Mouse (Mus musculus) mesoderm, embryonic 11.5 days (tissue): ENCODE data around the gene Habp4.

Experiments used
- DNase-seq: peaks from one replicate; pipeline ENCODE4 v3.0.0-alpha.2; 2012; ENCODE audit warnings: low read depth, low spot score

The Habp4 gene

GRCm38 (mm10) chr13:64178000-64178399, 16.4 kb downstream of the Habp4 start:
- no peak for DNase-seq

GRCm38 (mm10) chr13:64178746-64179652, 17.4 kb downstream of the Habp4 start:
- DNase-seq = no peak

GRCm38 (mm10) chr13:64180300-64180699, 18.7 kb downstream of the Habp4 start:
- no peak for DNase-seq

DNA sequence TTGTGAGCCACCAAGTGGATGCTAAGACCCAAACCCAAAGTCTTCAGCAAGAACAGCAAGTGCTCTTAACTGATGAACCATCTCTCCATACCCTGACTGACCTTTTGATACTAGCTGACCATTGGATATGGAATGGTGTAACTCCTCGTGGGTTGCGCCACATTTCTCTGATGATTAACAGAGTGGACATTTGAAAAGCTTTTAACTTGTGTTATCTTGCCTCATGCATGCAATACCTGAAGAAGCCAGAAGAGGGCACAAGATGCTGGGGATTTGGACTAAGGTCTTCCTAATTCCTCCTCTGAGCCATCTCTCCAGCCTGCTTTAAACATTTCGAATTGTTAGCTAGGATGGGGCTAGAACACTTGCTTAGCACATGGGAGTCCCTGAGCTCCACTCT, 19.3 kb downstream of the Habp4 start:
- DNase-seq = peak; percentile 50

DNA sequence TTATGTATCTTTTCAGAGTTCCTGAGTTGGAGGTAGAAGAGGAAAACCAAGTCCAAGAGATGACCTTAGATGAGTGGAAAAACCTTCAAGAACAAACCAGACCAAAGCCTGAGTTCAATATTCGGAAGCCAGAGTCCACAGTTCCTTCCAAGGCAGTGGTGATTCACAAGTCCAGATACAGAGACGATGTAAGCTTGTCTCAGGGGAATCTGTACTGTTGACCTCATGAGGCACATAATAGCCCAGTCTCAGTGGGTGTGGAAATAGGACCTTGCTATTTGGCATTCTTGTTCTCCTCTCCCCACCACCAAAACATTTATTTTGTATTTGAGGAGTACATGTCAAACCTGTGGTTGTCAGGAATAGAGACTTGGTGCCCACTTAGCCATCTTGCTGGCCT, 20.5 kb downstream of the Habp4 start:
- DNase-seq = no peak

DNA sequence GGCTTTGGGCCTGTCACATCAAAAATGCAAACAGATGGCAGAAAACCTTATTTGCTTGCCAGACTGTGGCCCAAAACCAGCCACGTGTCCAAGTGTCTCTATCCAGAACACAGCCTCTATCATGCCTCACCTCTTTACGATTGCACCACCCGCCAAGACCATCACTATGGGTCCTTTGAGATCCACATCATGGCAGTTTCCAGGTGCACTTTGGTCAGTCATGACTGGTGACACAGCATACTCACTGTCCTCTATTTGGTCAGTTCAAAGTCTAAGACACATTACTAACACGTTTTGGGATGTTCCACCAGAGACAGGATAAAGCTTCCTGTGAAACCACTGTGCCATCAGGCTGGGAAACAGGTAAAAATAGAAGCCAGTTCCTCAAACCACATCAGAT, 22.0 kb downstream of the Habp4 start:
- no peak for DNase-seq

DNA sequence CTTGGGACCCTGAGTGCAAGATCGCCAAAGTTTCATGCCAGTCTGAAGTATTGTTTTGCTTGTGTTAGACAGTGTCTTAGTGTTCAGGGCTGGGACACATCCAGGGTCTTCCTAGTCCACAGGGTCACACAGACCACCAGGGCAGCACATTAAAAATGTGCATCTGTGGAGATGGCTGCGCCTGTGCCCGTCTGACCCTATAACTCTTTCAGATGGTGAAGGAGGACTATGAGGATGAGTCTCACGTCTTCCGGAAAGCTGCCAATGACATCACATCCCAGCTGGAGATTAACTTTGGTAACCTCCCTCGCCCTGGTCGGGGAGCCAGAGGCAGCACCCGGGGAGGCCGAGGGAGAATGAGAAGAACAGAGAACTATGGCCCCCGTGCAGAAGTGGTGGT, 22.7 kb downstream of the Habp4 start:
- DNase-seq = no peak

GRCm38 (mm10) chr13:64185176-64185575, 23.6 kb downstream of the Habp4 start:
- no peak for DNase-seq

DNA sequence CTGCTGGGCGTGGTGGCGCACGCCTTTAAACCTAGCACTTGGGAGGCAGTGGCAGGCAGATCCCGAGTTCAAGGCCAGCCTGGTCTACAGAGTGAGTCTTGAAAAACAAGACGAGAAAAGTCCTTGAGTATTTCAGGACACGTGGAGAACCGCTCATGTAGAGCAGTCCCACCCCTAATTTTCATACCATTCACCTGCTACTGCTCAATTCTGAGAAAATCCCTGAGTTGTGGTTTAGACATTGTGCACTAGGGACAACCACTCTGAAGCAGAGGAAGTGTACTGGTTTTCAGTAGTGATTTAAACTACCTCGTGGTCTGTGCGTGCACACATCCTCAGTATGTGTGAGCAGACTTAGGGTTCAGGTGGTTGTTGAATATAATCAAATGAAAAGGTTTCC, 24.0 kb downstream of the Habp4 start:
- no peak for DNase-seq

GRCm38 (mm10) chr13:64186516-64186915, 24.9 kb downstream of the Habp4 start:
- DNase-seq = no peak

DNA sequence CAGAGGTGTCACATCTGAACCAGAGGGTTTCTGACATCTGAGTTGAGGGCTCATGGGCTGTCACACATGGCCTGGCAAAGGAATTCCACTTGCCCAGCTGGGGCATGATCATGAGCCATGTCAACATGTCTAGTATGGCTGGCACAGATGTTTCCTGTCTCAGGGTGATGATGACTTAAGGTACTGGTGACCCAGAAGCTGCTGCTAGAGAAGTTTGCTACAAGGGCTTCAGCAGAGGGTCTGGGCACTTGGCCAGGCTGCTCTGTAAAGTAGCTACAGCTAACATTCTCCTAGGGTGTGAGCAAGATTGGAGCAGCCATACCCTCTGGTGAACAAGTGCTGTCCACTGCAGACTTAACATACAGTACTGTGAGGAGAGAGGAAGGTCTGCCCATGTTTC, 25.4 kb downstream of the Habp4 start:
- DNase-seq = no peak

DNA sequence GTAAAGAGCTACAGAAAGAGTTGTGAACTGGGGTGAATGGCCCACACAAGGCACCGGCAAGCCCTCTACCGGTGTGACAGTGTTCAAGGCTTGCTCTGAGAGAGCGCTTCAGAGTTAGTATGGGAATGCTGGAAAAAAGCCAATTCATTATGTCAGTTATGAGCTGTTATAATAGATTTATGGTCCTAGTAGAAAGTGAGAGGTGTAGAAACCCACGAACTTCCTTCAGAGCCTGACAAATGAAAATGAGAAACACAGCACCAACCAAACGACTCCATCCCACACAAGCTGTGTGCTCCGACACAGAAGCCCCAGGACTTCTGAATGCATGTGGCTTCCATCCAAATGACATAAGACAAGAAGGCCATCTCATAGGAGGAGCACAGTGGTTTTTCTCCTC, 36.3 kb downstream of the Habp4 start:
- no peak for DNase-seq

DNA sequence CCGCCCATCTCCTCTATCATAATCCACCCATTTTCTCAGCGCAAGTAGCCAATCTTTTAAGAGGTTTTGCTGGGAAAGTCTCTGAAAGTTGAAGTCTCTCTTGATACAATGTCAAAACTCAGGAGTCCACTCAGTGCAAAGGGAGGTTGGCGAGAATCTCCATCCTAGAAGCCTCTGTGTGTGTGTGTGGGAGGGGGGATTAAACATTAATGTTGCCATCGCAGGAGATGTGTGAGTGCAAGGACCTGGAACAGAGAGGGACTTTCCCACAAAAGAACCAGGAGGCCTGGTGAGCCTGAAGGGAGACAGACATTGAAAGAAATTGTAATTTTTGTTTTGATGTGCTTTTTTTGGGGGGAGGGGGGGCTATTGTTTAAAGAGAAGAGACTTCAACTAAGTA, 36.7 kb downstream of the Habp4 start:
- DNase-seq = no peak

DNA sequence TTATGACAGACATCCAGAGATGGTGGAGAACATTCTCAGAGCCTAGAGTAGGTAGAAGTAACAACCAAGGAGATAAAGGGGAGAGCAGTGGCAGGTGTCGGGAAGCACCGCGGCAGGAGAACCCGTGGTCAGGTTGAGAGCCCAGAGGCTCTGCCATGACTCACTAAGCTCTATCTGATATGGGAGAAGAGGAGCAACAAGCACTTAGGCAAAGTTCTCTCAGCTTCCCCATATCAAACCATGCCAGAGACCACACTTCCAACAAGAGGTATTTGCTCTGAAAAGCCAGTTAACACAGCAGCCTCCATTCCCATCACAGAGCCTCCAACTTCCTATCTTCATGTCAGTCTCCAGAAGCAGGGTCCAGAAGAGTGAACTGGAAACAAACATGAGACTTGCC, 39.3 kb downstream of the Habp4 start:
- no peak for DNase-seq

DNA sequence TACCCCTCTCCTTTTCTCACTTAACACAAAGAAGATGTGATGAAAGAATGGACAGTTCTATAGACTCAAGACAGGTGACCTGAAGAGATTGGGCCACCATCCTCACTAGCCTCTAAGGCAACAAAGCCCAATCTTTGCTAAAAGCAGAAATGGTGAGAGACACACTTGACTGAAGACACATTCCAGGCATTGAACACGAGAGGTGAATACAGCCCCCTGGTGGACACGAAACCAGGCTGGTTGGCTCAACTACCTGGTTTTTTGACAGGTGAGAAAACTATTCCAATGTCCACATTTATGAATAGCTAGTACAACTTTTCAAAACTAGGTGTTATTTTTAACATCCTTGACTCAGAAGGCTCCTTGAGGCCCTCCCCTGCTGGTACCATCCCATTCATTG, 43.1 kb downstream of the Habp4 start:
- DNase-seq = no peak

GRCm38 (mm10) chr13:64205186-64205585, 43.6 kb downstream of the Habp4 start:
- DNase-seq = peak; percentile 78

DNA sequence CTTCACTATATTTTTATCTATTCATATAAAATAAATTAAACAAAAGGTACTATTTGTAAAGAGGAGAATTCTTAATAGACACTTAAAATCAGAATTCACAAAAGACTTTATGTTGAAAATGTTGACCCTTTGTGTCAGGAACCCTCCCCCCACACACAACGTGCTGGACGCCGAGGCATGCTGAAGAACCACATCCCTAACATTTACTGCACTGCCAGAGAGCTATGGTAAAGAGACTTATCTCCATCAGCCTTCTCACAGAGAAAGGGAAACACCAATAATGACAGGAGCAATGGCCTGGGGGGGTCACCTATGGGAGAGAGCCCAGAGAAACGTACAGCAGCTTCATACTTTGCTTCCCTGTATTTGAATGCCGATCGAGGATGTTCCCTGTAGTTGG, 46.5 kb downstream of the Habp4 start:
- no peak for DNase-seq

DNA sequence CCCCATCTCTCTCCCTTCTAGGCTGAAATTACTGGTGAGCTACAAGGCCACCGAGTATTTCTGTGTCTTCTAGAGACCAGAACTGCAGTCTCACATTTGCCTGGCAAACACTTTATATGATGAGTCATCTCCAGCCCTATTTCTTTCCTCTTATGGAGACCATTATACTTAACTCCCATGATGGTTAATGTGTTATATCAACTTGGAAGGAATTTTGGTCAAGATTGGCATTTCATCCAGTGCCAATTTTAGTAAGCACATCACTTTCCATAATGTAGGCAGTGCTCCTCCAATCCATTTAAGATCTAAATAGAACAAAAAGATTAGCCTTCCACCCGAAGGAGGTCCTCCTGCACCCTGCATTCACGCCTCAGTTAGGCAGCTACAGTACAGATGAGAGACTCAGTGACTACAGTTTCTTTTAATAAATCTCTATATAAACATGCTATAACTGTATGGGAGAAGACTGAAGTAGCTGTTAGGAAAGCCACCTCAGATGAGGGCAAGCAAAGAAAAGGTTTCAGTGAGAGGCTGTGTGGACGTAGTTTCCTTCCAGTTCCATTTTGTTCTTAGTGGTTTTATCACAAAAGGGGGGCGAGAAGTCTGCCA, 50.5 kb downstream of the Habp4 start:
- no peak for DNase-seq

DNA sequence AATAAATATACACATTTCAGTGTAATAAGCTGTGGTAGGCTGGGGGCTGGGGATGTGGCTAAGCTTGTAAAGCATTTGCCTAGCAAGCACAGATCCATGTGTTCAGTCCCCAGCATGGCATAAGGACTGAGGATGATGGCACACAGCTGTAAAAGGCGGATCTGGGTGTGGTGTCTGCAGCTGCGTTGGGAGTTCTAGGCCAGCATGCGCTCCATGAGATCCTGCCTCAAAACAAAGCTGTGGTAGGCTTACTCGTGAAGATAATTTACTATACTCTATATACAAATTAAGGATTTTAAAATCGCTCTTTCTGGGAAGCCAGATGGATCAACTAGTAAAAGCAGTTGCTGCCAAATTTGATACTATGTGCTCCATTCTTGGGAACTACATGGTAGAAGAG, 53.3 kb downstream of the Habp4 start:
- DNase-seq = no peak

GRCm38 (mm10) chr13:64225738-64226137, 64.1 kb downstream of the Habp4 start:
- DNase-seq = no peak

DNA sequence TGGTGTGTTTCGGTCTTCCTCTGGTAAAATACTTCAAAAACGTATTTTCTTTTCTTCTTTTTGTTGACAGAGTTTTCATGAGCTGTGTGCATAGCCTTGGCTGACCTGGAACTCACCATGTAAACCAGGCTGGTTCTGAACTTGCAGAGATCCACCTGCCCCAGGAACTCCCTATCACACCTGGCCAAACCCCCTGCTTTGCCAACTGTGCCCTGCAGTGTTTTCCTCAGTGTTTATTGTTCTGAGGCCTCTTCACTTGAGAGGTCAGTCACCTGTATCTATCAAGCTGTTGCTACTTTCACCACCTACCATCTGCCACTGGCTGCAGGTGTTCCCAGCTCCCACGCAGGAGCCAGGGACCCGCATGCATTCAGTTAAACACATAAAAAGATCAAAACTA, 65.1 kb downstream of the Habp4 start:
- no peak for DNase-seq

DNA sequence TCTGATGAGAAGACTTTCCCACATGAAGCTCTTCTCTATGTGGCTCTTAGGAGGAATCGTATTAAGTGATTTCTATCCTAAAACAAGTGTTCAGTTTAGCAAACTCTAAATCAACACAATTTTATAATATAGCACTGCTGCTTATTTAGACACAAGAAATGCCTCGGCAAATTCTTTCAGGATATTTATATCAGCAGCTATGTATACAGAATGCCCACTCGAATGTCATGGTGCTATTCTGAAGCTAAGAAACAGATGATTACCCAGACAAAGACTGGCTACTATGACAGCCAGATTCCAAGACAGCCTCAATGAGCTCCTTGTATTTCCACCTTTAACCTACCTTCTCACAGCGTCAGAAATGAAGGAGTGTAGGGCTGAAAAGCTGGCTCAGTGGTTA, 71.5 kb downstream of the Habp4 start:
- no peak for DNase-seq

DNA sequence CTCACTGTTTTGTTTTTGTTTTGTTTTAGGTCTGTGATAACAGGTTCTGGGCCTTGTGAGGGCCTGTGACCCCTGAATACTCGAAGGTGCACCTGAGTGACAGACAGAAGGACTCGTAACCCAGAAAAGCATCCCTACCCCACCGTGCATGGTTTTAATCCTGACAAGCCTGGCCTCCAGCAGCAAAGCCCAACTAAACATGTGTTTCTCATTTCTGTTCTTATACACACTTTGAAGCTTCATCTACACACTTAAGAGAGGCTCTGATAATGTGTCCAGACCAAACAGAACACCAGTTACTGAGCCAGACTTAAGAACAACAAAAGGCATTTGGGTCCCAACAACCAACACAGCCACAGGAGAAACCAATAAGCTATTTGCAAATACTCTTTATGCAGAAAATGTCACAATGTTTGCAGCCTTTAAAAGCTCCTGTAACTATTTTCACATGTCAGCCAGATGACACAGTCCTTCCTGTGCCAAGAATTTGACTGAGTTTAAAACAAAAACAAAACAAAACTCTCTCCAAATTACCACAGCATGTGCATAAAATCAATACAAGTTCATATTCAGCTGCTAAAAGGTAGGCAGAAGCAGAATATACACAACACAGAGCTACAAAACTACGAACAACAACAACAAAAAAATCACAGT, 73.6 kb downstream of the Habp4 start:
- peak; percentile 31 for DNase-seq
